Mouse (Mus musculus) heart, postnatal 36 days (tissue): ENCODE results near the gene Ube3b. TPM values are rescaled to one million over a fixed set of nuclear protein-coding genes. Genes with fewer than 3 reads are reported as not detected.

Experiments used
- DNase-seq, 2 experiments: peaks; one replicate each; pipeline ENCODE4 v3.0.0; 2021 to 2022
- intact Hi-C: fragments of 180-260 bp; cut with DNase I; formaldehyde crosslinking; loops from one replicate; pipeline ENCODE4 v1.15.1; 2025
- microRNA-seq, 2 experiments: library from miRNA; unstranded; fragments of <30 nt; microRNA quantifications; one replicate each; pipeline ENCODE4 v1.2.0; 2021; ENCODE audit warnings: borderline number of aligned reads in 2 of 2
- total RNA-seq, 2 experiments: library from RNA; stranded (reverse); gene quantifications; 2 replicates each; pipeline ENCODE4 v1.2.3; 2021

Gene Ube3b
- total RNA-seq, 2 experiments from 2014 or later = 82.8 to 96.4 TPM

- intact Hi-C loops = no loop called here
- DNase-seq = no peak
These were observed 90.0 kb downstream of the Ube3b start for GRCm38 (mm10) chr5:114470359-114470758.

Small RNAs within 50 kb of the gene (microRNA-seq; reads per million reads assigned to microRNA genes)
- gene Mir7027 = 0 reads per million in 2 experiments

Other genes with a start within 250 kb of the Ube3b start
- gene Acacb, start 234.1 kb upstream of the Ube3b start, total RNA-seq = 100 to 1,000 TPM; 232 to 242 TPM
- not detected for gene Foxn4, start 106.8 kb upstream of the Ube3b start, total RNA-seq
- gene Myo1h, start 91.4 kb upstream of the Ube3b start, total RNA-seq = under 1 TPM in 1 of 2 experiments, not detected in 1; 0.14 TPM
- gene Kctd10, start 99 bp upstream of the Ube3b start, total RNA-seq = 10 to 100 TPM; 49.4 to 51.4 TPM
- 10 to 100 TPM; 16.2 to 18.3 TPM for gene Mmab, start 63.5 kb downstream of the Ube3b start, total RNA-seq
- gene Mvk, start 63.7 kb downstream of the Ube3b start, total RNA-seq = 10 to 100 TPM in 1 of 2 experiments, 1 to 10 TPM in 1; 9.3 to 12.2 TPM
- gene Fam222a, start 187.4 kb downstream of the Ube3b start, total RNA-seq = 1 to 10 TPM; 1.6 to 1.9 TPM